Mouse (Mus musculus) erythroblast, embryonic 14.5 days (primary cell): ENCODE measurements around the gene Lmf2. TPM values are rescaled to one million over a fixed set of nuclear protein-coding genes. Genes with fewer than 3 reads are reported as not detected.
A peak's percentile ranks its signal among the peaks of the same experiment; 100 is the strongest.

Experiments
- H3K27me3 ChIP-seq: 2 replicates; pipeline ENCODE4 v1.6.1; 2012; ENCODE audit warnings: inconsistent platforms; ENCODE audit not compliant: control insufficient read depth
- H3K36me3 ChIP-seq: 2 replicates; pipeline ENCODE4 v1.6.1; 2012; ENCODE audit warnings: mild to moderate bottlenecking, inconsistent platforms; ENCODE audit not compliant: control insufficient read depth
- H3K4me1 ChIP-seq: 2 replicates; pipeline ENCODE4 v1.6.1; 2012; ENCODE audit warnings: inconsistent platforms; ENCODE audit not compliant: control insufficient read depth
- H3K4me3 ChIP-seq: replicated peaks from 2 replicates; pipeline ENCODE3; 2012; ENCODE audit warnings: moderate library complexity, mild to moderate bottlenecking, inconsistent platforms
- H3K9me3 ChIP-seq: 2 replicates; pipeline ENCODE4 v1.6.1; 2012; ENCODE audit warnings: low read length, inconsistent platforms, mixed read lengths; ENCODE audit not compliant: control insufficient read depth
- GATA1 ChIP-seq: IDR thresholded peaks from 2 replicates; pipeline ENCODE4 v1.6.1; 2012; ENCODE audit warnings: low read length, inconsistent platforms, mixed read lengths
- TAL1 ChIP-seq: IDR thresholded peaks from 3 replicates; pipeline ENCODE4 v1.6.1; 2012; ENCODE audit warnings: low read length, inconsistent platforms, mixed read lengths
- polyA plus RNA-seq: library from polyadenylated mRNA; stranded (reverse); fragments of >175 nt; gene quantifications from 2 replicates; pipeline ENCODE4 v1.2.3, GENCODE M21; 2012

Gene Lmf2
- polyA plus RNA-seq: 29.8 and 31.5 TPM in 2 replicates

GRCm38 (mm10) chr15:89355241-89356187 lies at the start of gene Lmf2, which contains the start of gene Ncaph2:
Lmf2 (minus strand) TSS chr15:89355659.
Ncaph2 (plus strand) TSS chr15:89355719.
- H3K36me3 ChIP-seq: peaks cover 77% of the 10 kb centered on the region
- no peaks in the 10 kb centered on the region for H3K27me3 ChIP-seq
- peaks cover 56% of the 10 kb centered on the region for H3K4me1 ChIP-seq
- H3K4me3 ChIP-seq: peak within 1 kb of the TSS; percentile 97
- TF ChIP-seq GATA1 (no peak), TAL1 (no peak)
- no peaks in the 10 kb centered on the region for H3K9me3 ChIP-seq

- Histone ChIP-seq H3K27me3 (no peaks in the 10 kb centered on the region), H3K36me3 (no peaks in the 10 kb centered on the region), H3K9me3 (peaks cover 10% of the 10 kb centered on the region), H3K4me1 (no peaks in the 10 kb centered on the region), H3K4me3 (no peak overlapping the region)
- TF ChIP-seq TAL1: no peak
- TF ChIP-seq GATA1: no peak
Measured at GRCm38 (mm10) chr15:89404831-89405623, 49.6 kb upstream of the Lmf2 start.

GRCm38 (mm10) chr15:89402471-89402870 lies 47.0 kb upstream of the Lmf2 start:
- no peaks in the 10 kb centered on the region for H3K36me3 ChIP-seq
- no peak for TF ChIP-seq TAL1
- TF ChIP-seq GATA1: no peak
- H3K9me3 ChIP-seq: peaks cover 5% of the 10 kb centered on the region; the same call in 1 of the 2 replicates

GRCm38 (mm10) chr15:89399716-89400115 lies 44.3 kb upstream of the Lmf2 start:
- Histone ChIP-seq H3K4me3 (no peak overlapping the region), H3K36me3 (no peaks in the 10 kb centered on the region), H3K9me3 (0 out of 2 replicates have a peak, but pooled peaks cover 2% of the 10 kb centered on the region), H3K27me3 (no peaks in the 10 kb centered on the region), H3K4me1 (no peaks in the 10 kb centered on the region)
- TF ChIP-seq TAL1 (no peak), GATA1 (no peak)

More at GRCm38 (mm10) chr15:89402471-89402870, 47.0 kb upstream of the Lmf2 start:
- Histone ChIP-seq H3K4me1 (no peaks in the 10 kb centered on the region), H3K27me3 (no peaks in the 10 kb centered on the region), H3K4me3 (no peak overlapping the region)

GRCm38 (mm10) chr15:89398146-89398545 lies 42.7 kb upstream of the Lmf2 start:
- no peak for TF ChIP-seq GATA1
- TF ChIP-seq TAL1: no peak
- Histone ChIP-seq H3K9me3 (0 out of 2 replicates have a peak, but pooled peaks cover 2% of the 10 kb centered on the region), H3K36me3 (no peaks in the 10 kb centered on the region), H3K27me3 (no peaks in the 10 kb centered on the region), H3K4me1 (no peaks in the 10 kb centered on the region), H3K4me3 (no peak overlapping the region)

GRCm38 (mm10) chr15:89396883-89397282 lies 41.4 kb upstream of the Lmf2 start:
- H3K27me3 ChIP-seq: no peaks in the 10 kb centered on the region; the same call in 1 of the 2 replicates
- no peak overlapping the region for H3K4me3 ChIP-seq
- no peak for TF ChIP-seq TAL1
- TF ChIP-seq GATA1: no peak
- H3K4me1 ChIP-seq: no peaks in the 10 kb centered on the region
- H3K36me3 ChIP-seq: no peaks in the 10 kb centered on the region
- no peaks in the 10 kb centered on the region for H3K9me3 ChIP-seq

GRCm38 (mm10) chr15:89390081-89390480 lies 34.6 kb upstream of the Lmf2 start:
- Histone ChIP-seq H3K4me3 (no peak overlapping the region), H3K4me1 (no peaks in the 10 kb centered on the region), H3K27me3 (no peaks in the 10 kb centered on the region; the same call in none of the 2 replicates), H3K36me3 (no peaks in the 10 kb centered on the region), H3K9me3 (no peaks in the 10 kb centered on the region)
- TF ChIP-seq TAL1 (no peak), GATA1 (no peak)

- TF ChIP-seq GATA1 (no peak), TAL1 (no peak)
- Histone ChIP-seq H3K27me3 (no peaks in the 10 kb centered on the region; the same call in none of the 2 replicates), H3K36me3 (no peaks in the 10 kb centered on the region), H3K4me1 (no peaks in the 10 kb centered on the region), H3K9me3 (no peaks in the 10 kb centered on the region), H3K4me3 (no peak overlapping the region)
Measured at GRCm38 (mm10) chr15:89387127-89387526, 31.7 kb upstream of the Lmf2 start.
